Mouse (Mus musculus): Measurements from ENCODE around the gene 1700016C15Rik. TPM values are rescaled to one million over a fixed set of nuclear protein-coding genes. Genes with fewer than 3 reads are reported as not detected.
A peak's percentile ranks its signal among the peaks of the same experiment; 100 is the strongest.

1700016C15Rik gene
- polyA plus RNA-seq, 1 experiment from 2014 or later = not detected

DNA sequence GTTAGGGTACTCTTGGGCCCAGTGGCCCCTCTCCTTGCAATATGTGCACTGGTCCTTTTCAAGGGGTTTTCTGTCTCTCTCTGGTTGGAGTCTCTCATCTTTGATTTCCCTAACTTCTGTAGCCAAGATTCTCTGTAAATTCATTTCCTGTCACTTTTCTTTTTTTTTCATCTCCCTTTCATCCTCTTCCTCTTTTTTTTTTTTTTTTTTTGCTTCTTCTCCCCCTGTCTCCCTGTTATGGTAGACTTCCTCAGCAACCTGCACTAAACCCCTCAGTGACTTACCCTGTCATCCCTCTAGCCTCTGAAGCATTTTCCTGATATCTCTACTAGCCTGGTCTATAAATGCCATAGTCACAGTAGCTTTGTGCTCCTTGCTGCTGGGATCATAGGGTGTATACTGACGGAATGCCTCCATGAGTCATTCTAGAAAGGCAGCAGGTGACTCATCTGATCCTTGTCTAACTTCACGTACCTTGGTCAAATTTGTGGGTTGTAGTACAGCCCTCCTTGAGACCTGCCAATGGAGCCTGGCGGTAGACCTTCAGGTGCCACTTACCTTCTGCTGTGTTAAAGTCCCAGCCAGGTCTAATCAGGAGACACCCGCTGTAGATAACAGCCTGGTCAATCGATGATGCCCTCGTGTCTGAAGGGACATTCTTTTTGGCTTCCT is 18.4 kb downstream of the 1700016C15Rik start:
- WGBS = 90% methylated on average over 6 of the region's 6 CpGs
- no peaks in the 10 kb centered on the region for H3K4me1 ChIP-seq
- no peaks in the 10 kb centered on the region for H3K27me3 ChIP-seq (replicated peaks)
- no peak overlapping the region for H3K4me3 ChIP-seq
- no peak overlapping the region for H3K9ac ChIP-seq
- no peak overlapping the region for H3K27ac ChIP-seq (replicated peaks)
- no peak overlapping the region for H3K4me2 ChIP-seq
- peaks cover 15% of the 10 kb centered on the region for H3K36me3 ChIP-seq
- H3K9me3 ChIP-seq = peaks cover 33% of the 10 kb centered on the region
- no peak for ATAC-seq (ENCODE audit: extremely low read depth, insufficient number of reproducible peaks, low FRiP score, low TSS enrichment)

DNA sequence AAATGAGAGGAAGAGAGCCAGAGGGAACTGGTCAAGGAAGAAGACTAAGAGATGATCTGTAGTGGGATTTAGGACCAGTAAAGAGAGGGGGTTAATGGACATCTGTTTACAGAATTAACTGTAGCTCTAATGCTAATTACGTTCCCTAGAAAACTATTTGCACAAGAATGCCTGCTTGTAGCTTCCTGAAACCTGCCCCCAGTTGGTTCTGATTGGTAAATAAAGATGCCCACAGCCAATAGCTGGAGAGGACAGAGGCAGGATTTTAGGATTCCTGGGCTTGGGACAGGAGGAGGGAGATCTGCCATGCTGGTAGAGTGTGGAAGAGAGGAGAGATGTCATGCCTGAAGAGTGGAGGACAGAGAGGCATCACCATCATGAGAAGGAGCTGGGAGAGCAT is 23.9 kb downstream of the 1700016C15Rik start:
- H3K9ac ChIP-seq = no peak overlapping the region
- H3K36me3 ChIP-seq = peaks cover 15% of the 10 kb centered on the region
- ATAC-seq (ENCODE audit: extremely low read depth, insufficient number of reproducible peaks, low FRiP score, low TSS enrichment) = no peak
- no peak overlapping the region for H3K27ac ChIP-seq (replicated peaks)
- no peaks in the 10 kb centered on the region for H3K4me1 ChIP-seq
- H3K4me3 ChIP-seq = no peak overlapping the region
- H3K9me3 ChIP-seq = peaks cover 32% of the 10 kb centered on the region
- no peak overlapping the region for H3K4me2 ChIP-seq
- WGBS = 76% methylated on average over 1 of the region's 1 CpGs
- H3K27me3 ChIP-seq (replicated peaks) = no peaks in the 10 kb centered on the region

- ATAC-seq (ENCODE audit: extremely low read depth, insufficient number of reproducible peaks, low FRiP score, low TSS enrichment) = no peak
- no peak overlapping the region for H3K4me3 ChIP-seq
- no peak overlapping the region for H3K9ac ChIP-seq
- peaks cover 13% of the 10 kb centered on the region for H3K36me3 ChIP-seq
- no peaks in the 10 kb centered on the region for H3K27me3 ChIP-seq (replicated peaks)
- H3K27ac ChIP-seq (replicated peaks) = no peak overlapping the region
- no peaks in the 10 kb centered on the region for H3K9me3 ChIP-seq
- 83% methylated on average over 5 of the region's 5 CpGs for WGBS
- no peak overlapping the region for H3K4me2 ChIP-seq
- H3K4me1 ChIP-seq = no peaks in the 10 kb centered on the region
Observed at GRCm38 (mm10) chr1:177757249-177757648, 27.6 kb downstream of the 1700016C15Rik start.

- Histone ChIP-seq H3K4me2 (no peak overlapping the region), H3K4me3 (no peak overlapping the region), H3K36me3 (peaks cover 84% of the 10 kb centered on the region), H3K27me3 (replicated peaks) (no peaks in the 10 kb centered on the region), H3K4me1 (no peaks in the 10 kb centered on the region), H3K9ac (no peak overlapping the region), H3K9me3 (no peaks in the 10 kb centered on the region), H3K27ac (replicated peaks) (no peak overlapping the region)
- ATAC-seq (ENCODE audit: extremely low read depth, insufficient number of reproducible peaks, low FRiP score, low TSS enrichment) = no peak
Observed at GRCm38 (mm10) chr1:177768931-177769330, 39.3 kb downstream of the 1700016C15Rik start.

DNA sequence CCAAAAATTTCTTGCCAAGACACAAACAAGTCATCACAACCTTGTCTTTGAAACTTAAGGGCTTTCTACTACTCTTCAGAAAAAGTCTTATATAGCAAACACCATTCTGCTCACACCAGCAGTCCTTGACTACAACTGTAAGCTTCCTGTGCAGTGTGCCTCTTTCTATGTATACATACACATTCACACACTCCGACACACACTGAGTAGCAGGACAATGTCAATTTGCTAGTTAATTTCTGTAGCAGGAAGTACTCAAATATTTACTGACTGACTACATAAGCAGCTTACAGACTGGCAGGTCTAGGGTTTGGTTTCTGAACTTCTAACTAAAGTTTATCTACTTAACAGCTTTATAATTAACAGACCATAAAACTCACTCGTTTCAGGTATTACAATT is 47.8 kb downstream of the 1700016C15Rik start:
- Histone ChIP-seq H3K27ac (replicated peaks) (no peak overlapping the region), H3K36me3 (peaks cover 69% of the 10 kb centered on the region), H3K9ac (no peak overlapping the region), H3K4me2 (no peak overlapping the region), H3K27me3 (replicated peaks) (no peaks in the 10 kb centered on the region), H3K9me3 (no peaks in the 10 kb centered on the region), H3K4me1 (no peaks in the 10 kb centered on the region), H3K4me3 (no peak overlapping the region)
- no peak for ATAC-seq (ENCODE audit: extremely low read depth, insufficient number of reproducible peaks, low FRiP score, low TSS enrichment)
- WGBS = 82% methylated on average over 2 of the region's 2 CpGs

DNA sequence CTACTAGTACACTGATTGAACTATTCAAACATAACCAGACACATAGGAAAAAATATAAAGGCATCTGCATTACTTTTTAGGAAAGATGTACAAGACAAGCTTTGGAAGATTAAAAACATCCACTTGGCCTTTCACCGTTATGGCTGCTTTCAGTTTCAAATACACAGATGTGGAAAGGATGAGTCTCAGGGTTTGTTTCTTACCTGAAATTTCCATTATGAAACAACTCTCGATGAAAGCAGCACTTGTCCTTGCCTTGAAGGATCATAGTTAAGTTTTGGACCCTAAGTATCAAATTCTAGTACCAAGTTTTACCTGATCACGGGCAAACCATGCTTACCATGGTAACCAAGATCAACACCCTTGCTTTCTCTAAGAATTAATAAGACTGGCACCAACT is 63.2 kb downstream of the 1700016C15Rik start:
- Histone ChIP-seq H3K36me3 (peaks cover 11% of the 10 kb centered on the region), H3K27me3 (replicated peaks) (no peaks in the 10 kb centered on the region), H3K27ac (replicated peaks) (no peak overlapping the region), H3K4me2 (no peak overlapping the region), H3K9me3 (peaks cover 8% of the 10 kb centered on the region; the same call in 1 of the 2 replicates), H3K4me3 (no peak overlapping the region), H3K4me1 (peaks cover 31% of the 10 kb centered on the region), H3K9ac (no peak overlapping the region)
- no peak for ATAC-seq (ENCODE audit: extremely low read depth, insufficient number of reproducible peaks, low FRiP score, low TSS enrichment)
- WGBS = 76% methylated on average over 3 of the region's 3 CpGs

DNA sequence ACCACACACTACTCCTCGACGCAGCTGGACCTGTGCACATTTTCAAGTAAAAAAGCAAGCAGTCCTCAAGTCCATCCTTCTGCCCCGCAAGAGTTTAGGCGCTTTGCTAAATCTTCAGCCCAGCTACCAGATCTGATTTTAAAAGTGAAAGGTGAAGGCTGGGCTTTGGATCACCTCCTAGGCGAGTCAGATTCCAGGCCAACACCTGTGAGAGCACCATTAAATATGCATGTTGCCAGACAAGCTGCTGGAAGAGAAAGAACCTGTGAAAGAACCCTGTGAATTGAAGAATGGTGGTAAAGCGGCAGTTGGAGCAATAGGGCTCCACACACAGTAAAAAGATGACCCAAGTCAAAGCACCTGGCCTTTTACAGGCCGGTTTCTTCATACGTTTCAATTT is 65.3 kb downstream of the 1700016C15Rik start:
- peaks cover 3% of the 10 kb centered on the region for H3K36me3 ChIP-seq
- peak overlapping the region; percentile 79 for H3K4me2 ChIP-seq
- no peak for ATAC-seq (ENCODE audit: extremely low read depth, insufficient number of reproducible peaks, low FRiP score, low TSS enrichment)
- peak overlapping the region; percentile 25; the same call in 1 of the 2 replicates for H3K27ac ChIP-seq (replicated peaks)
- H3K27me3 ChIP-seq (replicated peaks) = no peaks in the 10 kb centered on the region
- H3K4me1 ChIP-seq = peaks cover 31% of the 10 kb centered on the region
- peak overlapping the region; percentile 96 for H3K4me3 ChIP-seq
- H3K9me3 ChIP-seq = 0 out of 2 replicates have a peak, but pooled peaks cover under 1% of the 10 kb centered on the region
- H3K9ac ChIP-seq = peak overlapping the region; percentile 97
- WGBS = 13% methylated on average over 8 of the region's 8 CpGs

DNA sequence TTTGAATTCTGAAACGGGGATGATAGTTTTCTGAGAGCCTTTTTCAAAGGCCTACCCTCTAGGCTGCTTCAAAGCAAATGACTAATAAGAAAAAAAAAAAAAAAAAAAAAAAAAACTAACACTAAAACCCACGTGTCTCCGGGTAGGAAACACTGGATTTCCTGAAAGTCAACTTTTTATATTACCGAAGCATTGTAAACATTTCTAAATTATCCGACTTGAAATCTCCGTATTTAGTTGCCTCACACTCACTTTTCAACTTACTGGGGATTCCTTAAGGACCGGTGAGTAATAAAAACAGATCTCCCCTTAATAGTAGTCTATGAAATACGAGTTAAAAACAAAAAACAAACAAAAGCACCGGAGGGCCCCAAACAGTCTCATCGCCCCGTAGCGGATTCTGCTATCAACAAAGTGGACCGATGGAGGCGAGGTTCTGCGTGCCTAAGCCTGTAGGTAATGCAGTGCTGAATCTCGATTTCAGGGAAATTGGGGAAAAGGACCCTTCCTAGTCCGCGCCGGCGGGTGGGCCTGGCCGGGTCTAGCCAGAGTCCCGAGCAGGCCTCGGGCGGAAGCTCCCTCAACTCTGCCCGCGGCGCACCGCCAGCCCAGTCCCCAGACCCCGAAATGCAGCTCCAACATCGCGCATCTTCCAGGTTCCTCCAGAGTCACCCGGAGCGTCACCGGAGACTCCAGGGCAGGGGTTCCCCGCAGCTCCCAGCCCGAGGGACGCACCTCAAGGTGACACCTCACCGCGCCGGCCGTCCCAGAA is 66.0 kb downstream of the 1700016C15Rik start:
- ATAC-seq (ENCODE audit: extremely low read depth, insufficient number of reproducible peaks, low FRiP score, low TSS enrichment) = peak; percentile 6; the same call in 1 of the 2 replicates
- Histone ChIP-seq H3K4me2 (peak overlapping the region; percentile 79), H3K27me3 (replicated peaks) (no peaks in the 10 kb centered on the region), H3K36me3 (no peaks in the 10 kb centered on the region), H3K4me1 (peaks cover 31% of the 10 kb centered on the region), H3K9me3 (no peaks in the 10 kb centered on the region), H3K27ac (replicated peaks) (peak overlapping the region; percentile 98), H3K9ac (peak overlapping the region; percentile 97), H3K4me3 (peak overlapping the region; percentile 96)
- under 1% methylated on average over 41 of the region's 41 CpGs for WGBS

DNA sequence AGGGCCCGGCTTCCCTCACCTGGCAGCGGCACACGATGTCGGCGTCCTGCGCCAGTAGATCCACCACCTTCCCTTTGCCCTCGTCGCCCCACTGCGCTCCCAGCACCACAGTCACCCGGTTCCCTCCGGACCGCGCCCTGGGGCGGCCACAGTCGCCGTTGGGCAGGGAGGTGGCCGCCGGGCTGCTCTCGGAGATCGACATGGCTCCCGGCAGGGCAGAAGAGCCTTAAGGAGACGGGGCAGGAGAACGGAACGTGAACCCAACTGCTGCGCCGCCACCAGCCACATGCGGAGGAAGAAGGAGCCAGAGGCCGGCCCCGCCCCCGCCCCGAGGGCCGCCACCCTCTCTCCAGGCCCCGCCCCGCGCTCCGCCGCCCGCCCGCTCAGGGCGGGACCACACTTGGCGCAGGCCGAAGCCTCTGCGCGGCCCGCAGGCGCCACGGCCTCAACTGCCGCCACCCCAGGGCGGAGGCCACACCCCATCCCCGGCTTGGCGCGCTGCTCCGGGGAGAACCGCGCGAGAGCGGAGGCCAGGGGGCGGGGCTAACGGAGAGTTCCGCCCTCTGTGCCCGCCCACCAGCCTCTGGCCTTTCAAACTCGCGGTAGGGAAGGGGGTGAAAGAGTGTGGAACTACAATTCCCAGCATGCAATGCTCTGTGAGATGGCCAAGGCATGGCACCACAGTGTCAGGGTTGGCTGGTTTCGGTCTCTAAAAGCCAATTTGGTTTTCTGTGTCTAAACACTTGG is 66.8 kb downstream of the 1700016C15Rik start, which contains the start of gene Adss:
Adss (minus strand) TSS at position 319 of the 747 bp plus-strand sequence.
- H3K27me3 ChIP-seq (replicated peaks) = no peaks in the 10 kb centered on the region
- peak within 1 kb of the TSS; percentile 79 for H3K4me2 ChIP-seq
- peak within 1 kb of the TSS; percentile 97 for H3K9ac ChIP-seq
- WGBS = under 1% methylated on average over 63 of the region's 64 CpGs
- peaks cover 31% of the 10 kb centered on the region for H3K4me1 ChIP-seq
- peak; percentile 100 for ATAC-seq (ENCODE audit: extremely low read depth, insufficient number of reproducible peaks, low FRiP score, low TSS enrichment)
- no peaks in the 10 kb centered on the region for H3K9me3 ChIP-seq
- peak within 1 kb of the TSS; percentile 98 for H3K27ac ChIP-seq (replicated peaks)
- peak within 1 kb of the TSS; percentile 96 for H3K4me3 ChIP-seq
- H3K36me3 ChIP-seq = no peaks in the 10 kb centered on the region

DNA sequence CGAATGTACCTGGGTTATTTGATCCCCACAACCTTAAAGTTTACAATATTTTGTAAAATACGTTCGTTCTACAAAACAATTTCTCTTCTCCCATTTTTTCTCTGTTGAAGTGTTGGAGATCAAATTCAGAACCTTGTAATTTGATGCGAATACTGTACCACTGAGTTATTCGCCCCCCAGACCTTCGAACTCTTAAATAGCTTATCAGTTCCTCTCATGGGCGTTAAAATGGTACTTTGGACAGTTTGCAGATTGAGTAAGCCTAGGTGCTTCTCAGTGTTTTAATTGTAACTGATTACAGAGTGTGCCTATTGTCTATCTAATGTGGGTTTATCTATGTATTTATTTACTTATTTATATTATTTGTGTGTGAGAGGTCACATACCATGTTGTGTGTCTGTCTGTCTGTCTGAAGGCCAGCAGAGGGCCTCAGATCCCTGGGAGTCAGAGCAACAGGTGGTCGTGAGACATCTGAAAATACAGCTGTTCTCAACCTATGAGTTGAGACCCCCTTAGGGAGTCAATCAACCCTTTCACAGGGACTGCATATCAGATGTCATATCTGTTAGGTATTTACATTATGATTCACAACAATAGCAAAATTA is 67.6 kb downstream of the 1700016C15Rik start:
- Histone ChIP-seq H3K36me3 (no peaks in the 10 kb centered on the region), H3K9ac (no peak overlapping the region), H3K4me3 (peak overlapping the region; percentile 96; the same call in 1 of the 2 replicates), H3K4me1 (peaks cover 31% of the 10 kb centered on the region), H3K4me2 (peak overlapping the region; percentile 79), H3K27me3 (replicated peaks) (no peaks in the 10 kb centered on the region), H3K27ac (replicated peaks) (no peak overlapping the region), H3K9me3 (no peaks in the 10 kb centered on the region)
- 63% methylated on average over 8 of the region's 8 CpGs for WGBS
- no peak for ATAC-seq (ENCODE audit: extremely low read depth, insufficient number of reproducible peaks, low FRiP score, low TSS enrichment)

Measured in heart, embryonic 13.5 days (tissue).